Mouse (Mus musculus) kidney, postnatal 36 days (tissue): Measurements from ENCODE around the gene Ccdc88b.
"Not testable (repeated sequence)": the region's sequence is repeated elsewhere in the genome, so short reads cannot be mapped to it uniquely, and the experiment has no call there.

Source experiments
- DNase-seq, 2 experiments: peaks; one replicate each; pipeline ENCODE4 v3.0.0; 2021 to 2022; ENCODE audit warnings: mixed read lengths in 2 of 2

Ccdc88b gene

GRCm38 (mm10) chr19:6858031-6858430, at the start of gene Ccdc88b:
Ccdc88b (minus strand) TSS chr19:6858211.
- no peak for DNase-seq

DNA sequence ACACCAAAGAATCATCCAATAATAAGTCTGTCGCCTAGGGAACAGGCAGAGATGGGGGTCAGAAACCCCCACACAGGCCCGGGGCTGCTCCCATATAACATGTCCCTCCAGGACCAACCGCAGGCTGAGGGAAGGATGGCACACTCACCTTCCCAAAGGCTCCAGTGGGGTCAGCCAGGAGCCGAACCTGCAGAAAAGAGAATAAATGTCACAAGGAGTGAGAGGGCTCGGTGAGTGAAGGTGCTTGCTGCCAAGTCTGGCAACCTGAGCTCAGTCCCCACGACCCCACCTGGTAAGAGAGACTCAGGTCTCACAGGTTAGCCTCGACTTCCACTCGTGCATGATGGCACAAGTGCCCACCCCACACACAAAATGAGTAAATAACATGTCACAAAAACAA, 49.1 kb upstream of the Ccdc88b start:
- DNase-seq = no peak

DNA sequence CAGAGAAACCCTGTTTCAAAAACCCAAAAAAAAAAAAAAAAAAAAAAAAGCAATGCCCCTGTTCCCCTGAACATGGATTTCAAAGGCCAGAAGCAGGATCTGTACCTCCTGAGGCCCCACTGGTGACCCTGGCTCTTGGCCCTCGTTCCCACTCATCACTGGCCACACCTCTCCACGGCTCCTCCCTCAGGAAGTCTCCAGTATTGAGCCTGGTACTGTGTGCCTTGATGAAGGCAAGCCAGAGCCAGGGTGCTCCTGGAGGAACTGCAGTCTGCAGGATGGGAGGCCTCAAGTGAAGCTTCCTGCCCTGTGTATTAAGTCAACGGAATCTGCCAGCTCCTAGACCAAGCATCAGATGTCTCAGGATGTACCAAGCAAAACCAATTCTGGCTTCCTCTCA, 48.2 kb upstream of the Ccdc88b start:
- peak; percentile 68 to 77 for DNase-seq

- peak; percentile 55 for DNase-seq
Observed at GRCm38 (mm10) chr19:6905498-6906159, 47.6 kb upstream of the Ccdc88b start.

DNA sequence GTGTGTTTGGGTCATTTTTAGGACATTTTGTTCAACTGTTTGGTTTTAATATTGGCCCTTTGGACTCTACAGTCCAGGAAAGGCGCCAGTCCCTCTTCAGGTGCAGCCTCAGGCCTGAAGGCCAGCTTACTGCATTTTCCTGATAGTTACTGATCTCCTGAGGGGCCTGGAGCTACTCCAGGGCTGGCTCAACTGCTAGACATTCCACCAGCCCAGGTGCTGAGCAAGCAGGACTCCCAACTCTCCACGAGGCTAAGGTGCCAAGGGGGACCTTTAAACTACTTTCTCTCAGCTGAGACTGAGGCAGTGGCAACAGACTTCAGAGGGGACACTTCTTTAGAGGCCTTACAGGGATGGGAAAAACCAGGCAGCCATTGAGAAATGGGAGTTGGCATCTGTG, 46.8 kb upstream of the Ccdc88b start:
- DNase-seq = peak; percentile 87 to 94

DNA sequence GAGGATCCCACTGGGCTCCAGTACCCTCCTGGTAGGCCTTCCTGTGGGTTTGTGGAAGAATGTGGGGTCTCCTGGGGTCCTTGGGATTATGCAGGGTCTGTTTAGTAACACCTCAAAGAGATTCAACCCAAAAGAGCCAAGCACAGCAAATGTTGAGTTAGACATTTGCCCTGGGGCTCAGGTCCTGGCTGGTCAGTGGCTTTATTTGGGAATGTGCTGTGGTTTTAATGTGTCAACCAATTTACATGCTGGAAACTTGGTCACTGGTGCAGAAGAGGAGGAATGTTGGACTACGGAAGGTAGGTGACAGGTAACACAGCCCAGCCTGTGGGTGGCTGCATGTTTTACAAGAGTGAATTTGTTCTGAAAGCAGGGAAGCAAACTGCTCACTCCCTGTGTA, 45.0 kb upstream of the Ccdc88b start:
- peak; percentile 58 to 75 for DNase-seq

DNA sequence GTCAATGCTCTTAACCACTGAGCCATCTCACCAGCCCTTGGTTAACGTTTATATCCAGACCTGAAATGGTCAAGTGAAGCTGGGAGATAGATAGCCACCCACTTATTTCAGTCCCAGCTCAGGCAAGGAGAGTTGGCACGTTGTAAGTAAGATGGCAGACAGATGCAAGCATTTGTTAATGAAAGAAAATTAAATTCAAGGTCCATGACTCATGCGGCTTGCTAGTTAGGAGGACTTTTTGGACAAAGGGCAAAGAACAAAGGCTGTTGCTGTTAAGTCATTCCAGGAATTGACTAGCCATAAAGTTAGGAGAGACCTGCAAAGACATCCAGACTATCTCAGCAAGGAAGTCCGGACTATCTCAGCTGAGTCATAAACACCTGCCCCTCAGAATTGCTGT, 41.6 kb upstream of the Ccdc88b start:
- peak in 1 of 2 experiments; percentile 65 for DNase-seq

DNA sequence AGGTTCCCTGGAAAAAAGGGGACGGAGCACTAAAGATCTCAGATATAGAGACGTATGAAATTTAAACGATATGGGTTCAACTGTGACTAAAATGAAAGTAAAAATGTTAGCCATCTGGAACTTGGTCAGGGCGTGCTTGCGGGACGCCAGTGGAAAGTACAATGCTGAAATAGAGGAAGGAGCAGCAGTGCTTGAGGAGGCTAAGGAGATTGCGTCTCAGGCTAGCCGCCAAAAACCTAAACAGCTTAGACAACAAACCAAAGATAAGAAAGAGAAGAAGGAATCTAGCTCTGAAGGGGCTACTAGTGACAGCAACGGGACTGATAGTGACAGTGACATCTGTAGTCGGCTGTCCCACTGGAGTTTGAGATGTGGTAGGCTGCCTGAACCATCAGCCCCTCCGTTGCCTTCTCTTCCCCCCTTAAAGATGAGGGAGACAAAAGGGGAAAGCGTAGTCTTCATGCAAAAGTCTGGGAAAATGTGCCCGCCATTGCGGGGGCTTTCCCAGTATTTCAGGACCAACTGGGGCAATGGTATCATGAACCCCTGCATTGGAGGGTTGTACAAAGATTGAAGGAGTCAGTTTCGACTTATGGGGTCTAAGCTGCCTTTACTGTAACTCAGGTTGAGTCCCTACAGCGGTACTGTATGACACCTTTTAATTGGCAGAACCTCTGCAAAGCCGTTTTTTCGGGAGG, 37.7 kb upstream of the Ccdc88b start:
- DNase-seq = not testable (repeated sequence)

DNA sequence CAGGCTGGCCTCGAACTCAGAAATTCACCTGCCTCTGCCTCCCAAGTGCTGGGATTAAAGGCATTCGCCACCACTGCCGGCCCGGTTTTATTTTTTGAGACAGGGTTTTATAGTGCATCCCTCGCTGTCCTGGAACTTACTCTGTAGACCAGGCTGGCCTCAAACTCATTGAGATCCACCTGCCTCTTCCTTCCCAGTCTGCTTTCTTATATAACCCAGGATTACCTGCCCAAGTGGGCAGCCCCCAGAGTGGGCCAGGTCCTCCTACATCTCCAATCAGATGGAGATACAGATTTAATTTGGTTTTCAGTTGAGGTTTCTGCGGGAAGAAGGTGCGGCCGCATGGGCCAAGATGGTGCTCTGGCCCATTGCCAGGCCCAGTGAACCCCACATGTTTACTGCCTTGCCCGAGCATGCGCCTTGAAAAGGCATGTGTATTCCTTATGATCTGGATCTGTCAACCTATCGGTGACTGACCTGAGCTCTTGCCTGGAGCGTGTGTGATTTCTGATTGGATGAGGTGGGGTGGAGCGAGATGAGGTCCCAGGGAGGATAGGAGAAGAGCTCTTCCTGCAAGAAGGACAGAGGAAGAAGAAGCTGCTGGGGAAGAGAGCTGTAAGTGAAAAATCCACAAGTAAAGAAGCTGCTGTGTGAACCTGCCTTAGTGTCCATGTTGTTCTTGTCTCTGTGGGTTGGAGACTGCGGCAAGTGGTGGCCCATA, 35.9 kb upstream of the Ccdc88b start:
- DNase-seq = no peak

DNA sequence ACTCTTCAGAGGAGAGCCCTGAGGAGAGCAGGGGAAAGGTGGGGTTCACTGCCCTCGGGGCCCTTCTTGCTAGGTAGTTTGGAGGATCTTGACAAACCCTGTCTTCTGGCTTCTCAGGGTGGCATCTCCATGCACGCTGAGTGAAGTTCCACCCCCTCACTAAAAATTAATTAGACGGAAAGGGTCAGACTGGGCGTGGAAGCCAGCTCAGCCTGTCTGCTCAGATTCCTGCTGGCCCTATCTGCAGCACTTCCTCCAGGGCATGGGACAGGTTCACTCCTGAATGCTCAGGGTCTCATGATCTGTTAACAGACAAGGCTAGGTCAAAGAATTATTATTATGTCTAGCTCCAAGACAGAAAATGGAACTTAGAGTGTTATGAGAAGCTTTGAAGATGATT, 34.5 kb upstream of the Ccdc88b start:
- DNase-seq = peak; percentile 33 to 51

GRCm38 (mm10) chr19:6877965-6878364, 20.0 kb upstream of the Ccdc88b start:
- no peak for DNase-seq

DNA sequence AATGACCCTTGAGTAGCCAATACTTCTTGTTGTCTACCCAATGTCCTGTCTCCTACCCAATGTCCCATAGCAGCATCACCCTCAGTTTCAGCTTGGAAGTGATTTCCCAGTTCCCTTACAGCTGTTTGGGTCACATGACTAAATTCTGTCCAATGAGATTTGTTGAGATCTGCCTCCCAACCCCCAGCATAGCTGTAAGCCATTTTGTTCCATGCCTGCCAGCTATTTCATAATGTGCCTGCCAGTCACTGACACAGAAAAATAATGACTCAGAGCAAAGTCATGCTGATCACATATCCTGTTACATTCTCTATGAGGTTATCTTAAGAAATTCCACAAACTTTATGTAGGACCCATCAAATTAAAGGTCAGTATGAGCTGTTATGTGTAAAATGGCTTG, 18.8 kb upstream of the Ccdc88b start:
- DNase-seq = no peak

GRCm38 (mm10) chr19:6875834-6876233, 17.8 kb upstream of the Ccdc88b start:
- DNase-seq = no peak

GRCm38 (mm10) chr19:6874257-6874656, 16.2 kb upstream of the Ccdc88b start:
- DNase-seq = no peak

GRCm38 (mm10) chr19:6872701-6873100, 14.7 kb upstream of the Ccdc88b start:
- DNase-seq = no peak

DNA sequence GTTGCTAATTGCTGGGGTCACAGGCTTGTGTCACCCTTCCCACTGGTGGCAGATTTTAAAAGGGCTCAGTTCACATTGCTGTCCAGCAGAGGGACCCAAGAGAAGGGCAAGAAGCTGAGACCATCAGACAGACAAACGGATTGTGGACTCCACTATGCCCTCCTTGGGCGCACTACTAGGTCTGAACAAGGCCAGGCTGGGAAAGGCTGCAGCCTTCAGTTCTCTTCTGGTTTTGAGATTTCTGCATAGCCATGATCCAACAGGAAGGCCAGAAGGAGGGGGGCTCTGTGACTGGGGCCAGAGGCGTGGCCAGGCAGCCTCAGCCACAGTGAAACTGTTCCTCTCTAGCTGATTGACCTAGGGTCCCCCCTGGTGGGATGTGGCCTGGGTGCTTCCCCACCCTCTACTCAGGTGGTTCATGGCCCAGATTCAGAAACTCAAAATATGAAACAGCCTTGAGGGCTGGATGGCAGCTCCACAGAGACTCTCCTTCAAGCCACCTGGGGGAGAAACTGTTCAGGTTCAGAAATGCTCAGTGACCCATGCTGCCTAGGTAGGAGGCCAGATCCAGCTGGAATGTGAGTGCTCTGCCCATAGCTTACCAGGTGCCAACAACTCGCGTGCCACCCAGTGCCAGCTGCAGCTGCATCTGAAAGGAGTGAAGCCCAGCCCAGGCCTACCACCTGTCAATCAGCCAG, 13.7 kb upstream of the Ccdc88b start:
- peak; percentile 88 to 94 for DNase-seq

DNA sequence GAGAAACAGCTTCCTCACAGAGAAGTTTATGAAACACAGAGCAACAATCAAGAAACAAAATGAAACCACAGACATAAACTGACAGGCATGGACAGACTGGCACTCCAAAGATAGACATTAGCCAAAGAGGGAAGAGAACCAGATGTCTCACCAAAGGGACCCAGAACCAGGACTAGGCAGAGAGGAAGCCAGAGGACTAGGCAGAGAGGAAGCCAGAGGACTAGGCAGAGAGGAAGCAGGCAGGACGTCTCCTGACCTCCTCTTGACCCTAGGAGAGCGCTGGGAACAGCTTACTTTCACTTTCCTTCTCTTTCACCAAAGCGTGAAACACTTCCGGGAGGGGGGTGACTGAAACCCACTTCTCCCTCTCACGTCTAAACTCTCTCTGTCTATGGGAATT, 11.3 kb upstream of the Ccdc88b start:
- peak; percentile 75 to 81 for DNase-seq

- no peak for DNase-seq
Observed at GRCm38 (mm10) chr19:6861451-6861850, 3.4 kb upstream of the Ccdc88b start.

DNA sequence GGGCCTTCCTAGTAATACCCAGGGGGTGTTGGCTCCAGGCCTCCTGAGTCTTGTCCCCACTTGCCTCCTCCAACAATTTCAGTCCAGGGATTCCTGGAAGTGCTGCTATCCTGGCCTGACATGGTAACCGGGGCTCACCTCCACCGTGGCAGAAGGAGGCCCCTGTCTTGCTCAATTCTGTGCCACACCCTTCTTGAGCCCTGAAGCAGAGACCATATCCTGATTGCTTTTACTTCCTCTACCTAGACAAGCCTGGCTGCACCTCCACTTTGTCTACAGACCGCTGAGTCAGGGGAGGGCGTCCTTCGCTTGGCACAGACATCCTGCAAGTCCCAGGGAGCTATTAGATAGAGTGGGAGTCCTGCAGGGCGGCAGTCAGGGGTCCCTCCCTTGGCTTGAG, 2.7 kb upstream of the Ccdc88b start:
- DNase-seq = no peak

DNA sequence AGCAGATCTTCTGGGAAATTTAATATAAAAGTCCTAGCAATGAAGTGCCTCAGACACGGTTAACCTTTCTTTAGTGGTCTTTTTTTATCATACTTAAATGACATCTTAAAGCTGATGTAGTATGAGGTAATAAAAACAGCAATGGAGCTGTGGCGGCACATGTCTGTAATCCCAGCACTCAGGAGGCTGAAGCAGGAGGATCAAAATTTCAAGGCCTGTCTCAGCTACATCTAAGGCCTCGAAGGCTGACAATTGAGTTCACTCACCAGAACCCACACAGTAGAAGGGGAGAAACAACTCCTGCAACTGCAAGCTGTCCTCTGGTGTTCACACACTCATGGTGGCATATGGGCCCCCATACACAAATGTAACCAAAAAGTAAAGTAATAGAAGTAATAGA, 2.0 kb upstream of the Ccdc88b start:
- DNase-seq = no peak

GRCm38 (mm10) chr19:6859032-6859651, 1.1 kb upstream of the Ccdc88b start:
- DNase-seq = no peak

DNA sequence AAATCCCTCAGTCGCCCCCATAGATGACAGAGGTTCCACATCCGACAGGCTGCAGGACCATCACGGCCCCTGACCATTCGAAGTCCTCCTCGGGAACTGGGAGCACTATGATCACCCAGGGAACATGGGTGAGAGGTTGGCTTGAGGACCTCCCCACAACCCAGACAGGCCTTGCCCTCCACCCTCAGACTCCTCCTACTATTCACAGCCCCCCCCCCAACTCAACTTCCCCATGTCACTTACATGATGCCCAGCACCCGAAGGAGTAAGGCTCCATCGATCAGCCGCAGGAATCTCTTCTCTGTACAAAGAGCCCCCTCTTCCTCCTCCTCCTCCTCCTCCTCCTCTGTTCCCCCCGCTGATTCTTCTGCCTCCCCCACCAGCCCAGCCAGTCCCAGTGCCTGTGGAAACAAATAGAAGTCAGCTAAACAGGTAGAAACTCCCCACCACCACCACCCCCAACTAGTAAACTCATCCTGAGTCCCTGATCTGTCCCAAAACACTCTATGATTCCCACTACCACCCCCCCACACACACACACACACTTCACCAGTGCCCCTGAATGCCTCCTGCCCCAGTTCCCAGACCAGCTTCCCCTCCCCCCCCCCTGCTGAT, 513 bp downstream of the Ccdc88b start:
- no peak for DNase-seq

- DNase-seq = no peak
Observed at GRCm38 (mm10) chr19:6857003-6857360, 1.0 kb downstream of the Ccdc88b start.
